ENCODE assay signal across 23 mouse cellular contexts in genomic region chr7:35322161-35322560, GRCm38 (mm10). TPM values are rescaled to one million over a fixed set of nuclear protein-coding genes. Genes with fewer than 3 reads are reported as not detected.
DNase-seq lines count a peak whose midpoint lies in the region; ATAC-seq and TF ChIP-seq lines count a peak whose summit lies in the region.
"Had no signal": no experiment of that assay in that cellular context is flagged by ENCODE, and none has a peak within 500 bp of the region (broad histone marks: within the 10 kb centered on the region; RNA-seq: fewer than 3 reads in every experiment).

No protein-coding gene starts in this region.

- no peaks in the 10 kb centered on the region for H3K27me3 ChIP-seq in hindbrain, postnatal 0 days (ENCODE audit: insufficient read depth, low read length)
- H3K27me3 ChIP-seq in hindbrain, embryonic 13.5 days = no peaks in the 10 kb centered on the region
- H3K27me3 ChIP-seq in ES-Bruce4 (ENCODE audit: control insufficient read depth, insufficient read depth, low read length, poor library complexity, severe bottlenecking) = no peaks in the 10 kb centered on the region
- H3K27me3 ChIP-seq: forebrain, embryonic 13.5 days; heart, embryonic 13.5 days; Patski had no signal

- DNase-seq in hindbrain, postnatal 0 days (ENCODE audit: low spot score) = peak; percentile 20
- DNase-seq in ES-E14 (ENCODE audit: low read depth, low spot score) = peak; percentile 31
- no peak for DNase-seq in layer of hippocampus, postnatal 36 days
- no peak for DNase-seq in Muller cell, postnatal 12 days (ENCODE audit: inconsistent ontology term)
- DNase-seq: adrenal gland, adult 8-10 months; adrenal gland, postnatal 25 days; cerebellum, adult 8-10 months; gastrocnemius, postnatal 25 days; heart, adult 18-20 months; heart, postnatal 14 days; heart, postnatal 4 days; kidney, adult 2 months had no signal

- WGBS in hindbrain, postnatal 0 days = 53% methylated on average over 3 of the region's 3 CpGs
- 45% methylated on average over 3 of the region's 3 CpGs for WGBS in hindbrain, embryonic 13.5 days

- no peaks in the 10 kb centered on the region for H3K9me3 ChIP-seq in hindbrain, postnatal 0 days (ENCODE audit: low read length)
- no peaks in the 10 kb centered on the region for H3K9me3 ChIP-seq in hindbrain, embryonic 13.5 days
- H3K9me3 ChIP-seq in ES-Bruce4 (replicated peaks; ENCODE audit: control insufficient read depth, insufficient read depth, low read length, poor library complexity, severe bottlenecking) (no peaks in the 10 kb centered on the region), ES-E14 (ENCODE audit: control insufficient read depth, insufficient read depth, low read depth, low read length) (no peaks in the 10 kb centered on the region)
- H3K9me3 ChIP-seq: forebrain, embryonic 10.5 days; forebrain, embryonic 13.5 days; heart, embryonic 10.5 days; heart, embryonic 13.5 days had no signal

- no peak for TF ChIP-seq CTCF in hindbrain, postnatal 0 days (IDR thresholded peaks at IDR 0.05; ENCODE audit: low read depth)
- TF ChIP-seq CTCF in ES-Bruce4 (IDR thresholded peaks at IDR 0.05; ENCODE audit: low read depth, low read length) = no peak

- H3K4me1 ChIP-seq in hindbrain, postnatal 0 days (ENCODE audit: insufficient read depth, low read length) = no peaks in the 10 kb centered on the region
- peaks cover 13% of the 10 kb centered on the region for H3K4me1 ChIP-seq in hindbrain, embryonic 13.5 days (replicated peaks)
- peaks cover 3% of the 10 kb centered on the region for H3K4me1 ChIP-seq in ES-Bruce4 (ENCODE audit: control insufficient read depth, insufficient read depth, low read length)
- H3K4me1 ChIP-seq in ES-E14 (ENCODE audit: control insufficient read depth in 2 of 2, insufficient read depth in 2 of 2, low read length in 2 of 2, poor library complexity in 1 of 2) = peaks cover 1 to 14% of the 10 kb centered on the region in 2 experiments; a peak in 3 of 4 replicates

- H3K9ac ChIP-seq in hindbrain, postnatal 0 days (replicated peaks; ENCODE audit: low read length) = no peak overlapping the region
- no peak overlapping the region for H3K9ac ChIP-seq in hindbrain, embryonic 13.5 days
- peak overlapping the region; percentile 14; the same call in 1 of the 2 replicates for H3K9ac ChIP-seq in ES-Bruce4 (ENCODE audit: low read depth, poor library complexity, severe bottlenecking)
- peak overlapping the region; percentile 73; the same call in 1 of the 2 replicates for H3K9ac ChIP-seq in ES-E14 (ENCODE audit: insufficient read depth, low read depth, low read length, poor library complexity, severe bottlenecking)
- H3K9ac ChIP-seq: hindbrain, embryonic 14.5 days had no signal

- H3K27ac ChIP-seq in hindbrain, postnatal 0 days = no peak overlapping the region
- H3K27ac ChIP-seq in hindbrain, embryonic 13.5 days = no peak overlapping the region
- peak overlapping the region; percentile 71 for H3K27ac ChIP-seq in ES-Bruce4 (ENCODE audit: insufficient read depth, low read length)
- H3K27ac ChIP-seq in ES-E14 (ENCODE audit: insufficient read depth, low read depth, low read length, poor library complexity, severe bottlenecking) = peak overlapping the region; percentile 95
- H3K27ac ChIP-seq: forebrain, embryonic 13.5 days; heart, embryonic 13.5 days; hindbrain, embryonic 14.5 days had no signal

- TF ChIP-seq POLR2A in ES-Bruce4 (IDR thresholded peaks at IDR 0.05; ENCODE audit: insufficient read depth, low read length) = no peak

- no peak for TF ChIP-seq EP300 in ES-Bruce4 (IDR thresholded peaks at IDR 0.05; ENCODE audit: insufficient read depth, low read depth, low read length)

- no peak overlapping the region for H3K4me3 ChIP-seq in hindbrain, postnatal 0 days (ENCODE audit: low read length)
- no peak overlapping the region for H3K4me3 ChIP-seq in hindbrain, embryonic 13.5 days
- peak overlapping the region; percentile 37; the same call in 1 of the 2 replicates for H3K4me3 ChIP-seq in ES-Bruce4 (ENCODE audit: low read depth, low read length)
- peak overlapping the region; percentile 47 to 48; a peak in 3 of 4 replicates for H3K4me3 ChIP-seq in ES-E14 (ENCODE audit: insufficient read depth in 1 of 2, low read depth in 1 of 2, low read length in 2 of 2, poor library complexity in 1 of 2, severe bottlenecking in 1 of 2)

- H3K36me3 ChIP-seq in hindbrain, postnatal 0 days (ENCODE audit: insufficient read depth, low read length) = no peaks in the 10 kb centered on the region
- no peaks in the 10 kb centered on the region for H3K36me3 ChIP-seq in hindbrain, embryonic 13.5 days
- H3K36me3 ChIP-seq in ES-Bruce4 (ENCODE audit: control insufficient read depth, insufficient read depth, low read length, poor library complexity, severe bottlenecking) (no peaks in the 10 kb centered on the region), ES-E14 (ENCODE audit: control insufficient read depth, insufficient read depth, low read length, poor library complexity, severe bottlenecking) (no peaks in the 10 kb centered on the region)
- H3K36me3 ChIP-seq: forebrain, embryonic 10.5 days; heart, embryonic 10.5 days; heart, embryonic 13.5 days had no signal

- no peak for ATAC-seq in hindbrain, postnatal 0 days
- ATAC-seq in hindbrain, embryonic 13.5 days (ENCODE audit: low FRiP score) = no peak
- ATAC-seq: activated CD4-positive, CD25-positive, alpha-beta regulatory T cell, adult 4 months; CD4-positive, CD25-positive, alpha-beta regulatory T cell, adult 4 months; forebrain, embryonic 13.5 days; intestine, postnatal 0 days; Patski had no signal

- in situ Hi-C loops in ES-E14 (cut with MboI; ENCODE audit: low sequenced_read_pairs in 2 of 2, unreplicated experiment in 2 of 2) = no loop called here

- H3K4me2 ChIP-seq in hindbrain, postnatal 0 days (ENCODE audit: low read depth, low read length) = no peak overlapping the region
- no peak overlapping the region for H3K4me2 ChIP-seq in hindbrain, embryonic 13.5 days

TF ChIP-seq in ES-E14, 5 proteins besides CTCF, POLR2A, EP300 and RAD21:
- TF ChIP-seq ZNF384 (IDR thresholded peaks at IDR 0.05; ENCODE audit: low read depth, low read length) (no peak), ZC3H11A (IDR thresholded peaks at IDR 0.05; ENCODE audit: borderline replicate concordance, low read depth, low read length) (no peak), HCFC1 (IDR thresholded peaks at IDR 0.05; ENCODE audit: borderline replicate concordance, insufficient read depth, low read length) (no peak), MAFK (IDR thresholded peaks at IDR 0.05; ENCODE audit: insufficient read depth, low read depth, low read length) (no peak), CHD2 (IDR thresholded peaks at IDR 0.05; ENCODE audit: low read depth, low read length) (no peak)

RNA-seq across cellular contexts. Expression of gene Gpatch1, which starts 3.9 kb away (rescaled TPM):
- 7.0 and 7.5 TPM in 2 replicates for total RNA-seq in hindbrain, postnatal 0 days (2014; rRNA removed)
- polyA plus RNA-seq in hindbrain, postnatal 0 days (2015; fragmentation: Nextera tagmentation; extraction: Ambion mirVana) = 17.9 and 18.9 TPM in 2 replicates
- polyA plus RNA-seq in hindbrain, embryonic 13.5 days (2015; fragmentation: Nextera tagmentation; extraction: Ambion mirVana) = 20.7 and 21.4 TPM in 2 replicates
- polyA plus RNA-seq in ES-Bruce4 (2011; ENCODE audit: insufficient read depth, insufficient read length, low read depth, missing spikeins) = 12.5 and 12.7 TPM in 2 replicates
- 10.6 and 11.0 TPM in 2 replicates for total RNA-seq in ES-E14 (2012; rRNA removed)
- total RNA-seq in layer of hippocampus, postnatal 36 days (2021) = 10 to 100 TPM; 25.4 to 26.8 TPM

RNA-seq across cellular contexts. Expression of gene Rhpn2, which starts 11.8 kb away (rescaled TPM):
- total RNA-seq in hindbrain, postnatal 0 days (2014; rRNA removed) = 3.8 and 4.7 TPM in 2 replicates
- 2.8 and 3.0 TPM in 2 replicates for polyA plus RNA-seq in hindbrain, postnatal 0 days (2015; fragmentation: Nextera tagmentation; extraction: Ambion mirVana)
- polyA plus RNA-seq in hindbrain, embryonic 13.5 days (2015; fragmentation: Nextera tagmentation; extraction: Ambion mirVana) = 3.4 and 3.9 TPM in 2 replicates
- 22.1 and 26.5 TPM in 2 replicates for polyA plus RNA-seq in ES-Bruce4 (2011; ENCODE audit: insufficient read depth, insufficient read length, low read depth, missing spikeins)
- 12.6 and 12.7 TPM in 2 replicates for total RNA-seq in ES-E14 (2012; rRNA removed)
- total RNA-seq in layer of hippocampus, postnatal 36 days (2021) = 1 to 10 TPM; 4.0 to 6.0 TPM

Comparison
In these comparisons a context has a peak if more than half of its experiments do, and no peak if none do; other contexts are left out.
1. DNase-seq: peak in hindbrain, postnatal 0 days (single experiment) and ES-E14 (single experiment); none in layer of hippocampus, postnatal 36 days (0 of 2) and Muller cell, postnatal 12 days (single experiment).
2. H3K27ac ChIP-seq: peak in ES-Bruce4 (single experiment) and ES-E14 (single experiment); none in hindbrain, postnatal 0 days (single experiment) and hindbrain, embryonic 13.5 days (single experiment).
3. H3K4me3 ChIP-seq: peak in ES-Bruce4 (single experiment) and ES-E14 (2 of 2); none in hindbrain, postnatal 0 days (single experiment) and hindbrain, embryonic 13.5 days (single experiment).
4. H3K9ac ChIP-seq: peak in ES-Bruce4 (single experiment) and ES-E14 (single experiment); none in hindbrain, postnatal 0 days (single experiment) and hindbrain, embryonic 13.5 days (single experiment).